Mouse (Mus musculus) urinary bladder, adult 18-20 months (tissue): ENCODE results near the gene Trp53i13.
"Not testable (repeated sequence)": the region's sequence is repeated elsewhere in the genome, so short reads cannot be mapped to it uniquely, and the experiment has no call there.

Experiments used
- DNase-seq, 2 experiments: peaks; one replicate each; pipeline ENCODE4 v3.0.0; 2022; ENCODE audit warnings: low spot score in 2 of 2, mixed read lengths in 2 of 2

Trp53i13 gene

GRCm38 (mm10) chr11:77515637-77516552 is at the start of gene Trp53i13:
Gene Trp53i13, minus strand, starts transcription at chr11:77515980.
- no peak for DNase-seq

- DNase-seq, result no peak
These were observed 29.5 kb upstream of the Trp53i13 start for GRCm38 (mm10) chr11:77545261-77545660.

GRCm38 (mm10) chr11:77532202-77532846 is 16.5 kb upstream of the Trp53i13 start:
- no peak for DNase-seq

- no peak for DNase-seq
These were observed 15.1 kb upstream of the Trp53i13 start for GRCm38 (mm10) chr11:77530862-77531261.

- no peak for DNase-seq
These were observed 13.9 kb upstream of the Trp53i13 start for GRCm38 (mm10) chr11:77529644-77530043.

GRCm38 (mm10) chr11:77528420-77528819 is 12.6 kb upstream of the Trp53i13 start:
- DNase-seq, result not testable (repeated sequence)

- DNase-seq, result no peak
These were observed 10.2 kb upstream of the Trp53i13 start for GRCm38 (mm10) chr11:77525804-77526486.

- DNase-seq, result no peak
These were observed 5.1 kb upstream of the Trp53i13 start for GRCm38 (mm10) chr11:77520601-77521529.

- no peak for DNase-seq
These were observed 3.3 kb upstream of the Trp53i13 start, which contains the start of gene Gm10392 for GRCm38 (mm10) chr11:77519043-77519442. Gene Gm10392, minus strand, starts transcription at chr11:77519198.

- DNase-seq, result no peak
These were observed 2.4 kb upstream of the Trp53i13 start for GRCm38 (mm10) chr11:77518051-77518798.

GRCm38 (mm10) chr11:77516553-77517425 is 1.0 kb upstream of the Trp53i13 start:
- DNase-seq, result no peak

GRCm38 (mm10) chr11:77514832-77515636 is 746 bp downstream of the Trp53i13 start, which contains the start of gene Abhd15:
Gene Abhd15, plus strand, starts transcription at chr11:77515121.
- DNase-seq, result peak; percentile 58 to 74

- no peak for DNase-seq
These were observed 1.4 kb downstream of the Trp53i13 start for GRCm38 (mm10) chr11:77514281-77514831.

- DNase-seq, result no peak
These were observed 2.0 kb downstream of the Trp53i13 start for GRCm38 (mm10) chr11:77513811-77514170.

GRCm38 (mm10) chr11:77512891-77513810 is 2.6 kb downstream of the Trp53i13 start:
- peak; percentile 71 to 82 for DNase-seq

- no peak for DNase-seq
These were observed 4.4 kb downstream of the Trp53i13 start for GRCm38 (mm10) chr11:77511336-77511735.
